Mouse (Mus musculus): ENCODE data around the gene Pla2g12b. TPM values are rescaled to one million over a fixed set of nuclear protein-coding genes. Genes with fewer than 3 reads are reported as not detected.

The Pla2g12b gene
- 12.1 and 12.9 TPM in 2 replicates for polyA plus RNA-seq (2015; fragmentation: Nextera tagmentation; extraction: Ambion mirVana)

DNA sequence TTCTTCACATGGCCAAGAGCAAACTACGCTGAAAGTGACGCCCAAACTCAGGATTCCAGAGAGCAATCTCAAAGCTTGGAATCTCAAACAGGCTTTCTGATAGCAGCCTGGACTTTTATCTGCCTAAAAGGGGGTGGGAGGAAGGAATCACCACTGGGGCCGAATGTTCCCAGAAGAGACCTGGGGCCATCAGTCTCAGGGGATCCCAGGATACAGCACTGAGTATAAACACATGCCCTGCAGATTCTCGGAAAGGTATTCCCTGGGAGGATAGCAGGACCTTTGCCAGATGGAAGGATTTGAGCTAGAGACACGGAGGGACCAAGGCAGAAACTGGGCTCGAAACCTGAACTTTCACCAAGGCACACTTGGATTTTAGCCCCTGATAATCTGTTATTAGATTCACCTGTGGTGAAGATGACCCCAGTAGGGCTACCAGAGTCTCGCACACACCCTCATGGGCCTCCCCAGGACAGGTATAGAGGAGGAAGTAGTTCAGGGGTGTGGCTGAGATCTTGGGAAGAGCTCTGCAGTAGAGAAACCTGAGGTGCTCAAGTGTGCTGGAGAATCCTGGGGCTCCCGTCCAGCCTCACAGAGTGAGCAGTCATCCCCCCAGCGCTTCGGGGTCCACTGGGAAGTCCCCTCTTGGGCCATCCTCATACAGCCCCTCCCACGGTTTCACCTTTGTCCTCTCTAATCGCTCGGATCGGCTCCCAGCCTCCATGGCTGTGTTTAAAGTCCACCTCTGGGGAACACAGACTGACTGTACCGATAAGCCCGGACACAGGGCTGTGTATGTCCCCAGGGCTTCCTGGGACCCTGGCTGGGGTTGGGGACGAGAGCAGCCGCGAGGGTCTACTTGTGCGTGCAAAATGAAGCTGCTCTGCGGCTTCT, at the start of gene Pla2g12b:
TSS of gene Pla2g12b (plus strand) at position 762 of the 894 bp plus-strand sequence.
- Histone ChIP-seq H3K27me3 (replicated peaks) (no peaks in the 10 kb centered on the region), H3K4me3 (replicated peaks) (peak within 1 kb of the TSS; percentile 8; the same call in 1 of the 2 replicates), H3K36me3 (no peaks in the 10 kb centered on the region), H3K27ac (peak within 1 kb of the TSS; percentile 40; the same call in 1 of the 2 replicates), H3K9me3 (no peaks in the 10 kb centered on the region), H3K4me2 (peak within 1 kb of the TSS; percentile 10; the same call in 1 of the 2 replicates), H3K4me1 (no peaks in the 10 kb centered on the region), H3K9ac (no peak within 1 kb of the TSS)
- peak; percentile 82 for ATAC-seq (ENCODE audit: insufficient read depth, low FRiP score, low read depth)
- WGBS: 53% methylated on average over 21 of the region's 21 CpGs

DNA sequence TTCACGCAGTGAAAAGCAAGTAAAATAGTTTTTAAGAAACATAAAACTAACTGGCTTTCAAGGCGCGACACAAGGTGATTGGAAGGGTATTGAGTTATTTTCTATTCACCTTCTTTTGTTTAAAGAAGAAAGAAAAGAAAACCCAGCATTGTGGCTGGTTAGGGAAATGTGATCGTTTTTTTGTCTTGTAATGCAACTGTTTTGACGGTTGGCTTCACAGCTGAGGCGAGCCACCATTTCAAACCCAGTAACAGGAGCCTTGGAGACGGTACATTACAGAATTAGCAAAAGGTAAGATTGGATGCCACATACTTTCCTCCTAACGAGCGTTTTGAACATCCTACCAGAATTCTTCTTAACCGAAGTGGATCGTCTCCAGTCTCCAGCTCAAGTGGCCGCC, 49.3 kb upstream of the Pla2g12b start:
- Histone ChIP-seq H3K36me3 (peaks cover 27% of the 10 kb centered on the region), H3K27ac (no peak overlapping the region)
- WGBS: 91% methylated on average over 12 of the region's 12 CpGs

DNA sequence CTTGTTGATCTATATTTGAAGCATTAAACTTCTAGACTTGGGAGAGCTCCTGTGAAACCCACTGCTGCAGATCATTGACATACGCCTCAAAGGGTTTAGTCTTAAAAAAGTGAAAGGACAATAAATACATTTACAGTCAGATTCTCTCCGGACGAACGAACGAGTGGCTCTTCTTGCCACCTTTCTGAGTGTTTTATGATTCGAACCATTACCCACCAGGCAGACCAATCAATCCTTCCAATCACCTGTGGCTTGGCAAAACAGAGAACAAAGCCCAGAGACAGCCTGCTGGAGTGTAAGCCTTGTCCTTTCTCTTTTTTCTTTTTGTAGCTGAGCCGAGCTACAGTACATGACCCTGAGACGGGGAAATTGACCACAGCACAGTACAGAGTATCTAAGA, 48.4 kb upstream of the Pla2g12b start:
- no peaks in the 10 kb centered on the region for H3K27me3 ChIP-seq (replicated peaks)
- H3K9ac ChIP-seq: no peak overlapping the region
- ATAC-seq (ENCODE audit: insufficient read depth, low FRiP score, low read depth): no peak
- H3K9me3 ChIP-seq: no peaks in the 10 kb centered on the region
- no peak overlapping the region for H3K4me3 ChIP-seq (replicated peaks)
- peaks cover 27% of the 10 kb centered on the region for H3K36me3 ChIP-seq
- 86% methylated on average over 8 of the region's 8 CpGs for WGBS
- H3K4me1 ChIP-seq: 0 out of 2 replicates have a peak, but pooled peaks cover 3% of the 10 kb centered on the region
- no peak overlapping the region for H3K4me2 ChIP-seq
- no peak overlapping the region for H3K27ac ChIP-seq

More for the DNA sequence above, 49.3 kb upstream of the Pla2g12b start:
- H3K9ac ChIP-seq: no peak overlapping the region
- 0 out of 2 replicates have a peak, but pooled peaks cover 3% of the 10 kb centered on the region for H3K4me1 ChIP-seq
- no peak overlapping the region for H3K4me3 ChIP-seq (replicated peaks)
- no peaks in the 10 kb centered on the region for H3K27me3 ChIP-seq (replicated peaks)
- no peak overlapping the region for H3K4me2 ChIP-seq
- no peak for ATAC-seq (ENCODE audit: insufficient read depth, low FRiP score, low read depth)
- H3K9me3 ChIP-seq: no peaks in the 10 kb centered on the region

DNA sequence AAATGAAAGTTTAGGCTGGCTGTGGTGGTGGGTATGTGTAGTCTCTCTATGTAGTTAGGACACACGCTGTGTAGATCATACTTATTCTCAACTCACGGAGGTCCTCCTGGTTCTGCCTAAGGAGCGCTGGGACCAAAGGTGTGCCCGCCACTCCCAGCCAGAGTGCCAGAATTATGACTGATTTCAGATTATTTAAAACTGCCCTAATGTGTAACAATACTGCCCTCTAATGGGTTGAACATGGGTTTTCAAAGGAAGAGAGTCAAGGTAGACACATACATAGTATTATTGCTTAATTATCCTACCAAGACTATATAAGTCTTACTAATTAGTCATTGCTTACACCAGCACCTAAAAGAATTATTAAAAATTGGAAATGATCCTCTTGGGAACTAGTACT, 44.7 kb upstream of the Pla2g12b start:
- Histone ChIP-seq H3K27me3 (replicated peaks) (no peaks in the 10 kb centered on the region), H3K36me3 (peaks cover 18% of the 10 kb centered on the region), H3K4me3 (replicated peaks) (no peak overlapping the region), H3K9me3 (no peaks in the 10 kb centered on the region), H3K27ac (no peak overlapping the region), H3K4me2 (no peak overlapping the region), H3K4me1 (0 out of 2 replicates have a peak, but pooled peaks cover 3% of the 10 kb centered on the region), H3K9ac (no peak overlapping the region)
- 87% methylated on average over 4 of the region's 4 CpGs for WGBS
- no peak for ATAC-seq (ENCODE audit: insufficient read depth, low FRiP score, low read depth)

DNA sequence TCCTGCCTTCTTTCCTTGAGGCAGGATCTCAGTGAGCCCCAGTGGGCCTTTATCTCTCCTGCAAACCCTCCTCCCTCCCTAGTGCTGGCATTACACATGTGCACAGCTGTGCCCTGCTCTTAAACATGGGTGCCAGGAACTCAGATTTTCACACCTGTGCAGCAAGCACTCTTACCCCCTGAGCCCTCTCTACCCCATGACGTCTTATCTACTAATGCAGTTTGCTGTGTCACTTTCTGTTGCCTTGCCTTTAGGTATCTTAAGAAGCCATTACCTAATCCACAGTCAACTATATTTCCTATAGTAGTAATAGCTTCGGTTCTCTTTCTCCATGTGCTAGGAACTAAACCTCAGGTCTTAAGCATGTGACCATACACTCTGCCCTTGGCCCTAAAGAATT, 40.3 kb upstream of the Pla2g12b start:
- 80% methylated on average over 2 of the region's 2 CpGs for WGBS
- Histone ChIP-seq H3K36me3 (peaks cover 27% of the 10 kb centered on the region), H3K4me3 (replicated peaks) (no peak overlapping the region), H3K9me3 (no peaks in the 10 kb centered on the region), H3K9ac (no peak overlapping the region), H3K4me1 (no peaks in the 10 kb centered on the region), H3K27ac (no peak overlapping the region), H3K4me2 (no peak overlapping the region), H3K27me3 (replicated peaks) (no peaks in the 10 kb centered on the region)
- no peak for ATAC-seq (ENCODE audit: insufficient read depth, low FRiP score, low read depth)

DNA sequence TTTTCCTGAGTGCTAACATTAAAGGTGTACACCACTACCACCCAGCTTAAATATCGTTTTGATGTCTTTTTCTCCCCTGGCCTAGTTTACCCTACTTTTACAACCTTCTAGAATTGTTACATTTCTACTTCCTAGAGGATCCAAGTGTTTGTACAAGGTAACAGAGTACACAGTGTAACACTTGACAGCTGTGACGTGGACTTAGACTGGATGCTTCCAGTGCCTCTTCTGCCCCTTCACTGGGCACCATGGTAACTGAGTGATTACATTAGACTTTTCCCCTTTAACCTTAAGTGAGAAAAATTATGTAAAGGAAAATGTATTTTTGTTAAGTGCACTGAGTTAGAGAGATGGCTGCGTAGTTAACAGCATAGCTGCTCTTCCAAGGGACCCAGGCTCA, 38.9 kb upstream of the Pla2g12b start:
- 77% methylated on average over 3 of the region's 3 CpGs for WGBS
- H3K36me3 ChIP-seq: peaks cover 34% of the 10 kb centered on the region

DNA sequence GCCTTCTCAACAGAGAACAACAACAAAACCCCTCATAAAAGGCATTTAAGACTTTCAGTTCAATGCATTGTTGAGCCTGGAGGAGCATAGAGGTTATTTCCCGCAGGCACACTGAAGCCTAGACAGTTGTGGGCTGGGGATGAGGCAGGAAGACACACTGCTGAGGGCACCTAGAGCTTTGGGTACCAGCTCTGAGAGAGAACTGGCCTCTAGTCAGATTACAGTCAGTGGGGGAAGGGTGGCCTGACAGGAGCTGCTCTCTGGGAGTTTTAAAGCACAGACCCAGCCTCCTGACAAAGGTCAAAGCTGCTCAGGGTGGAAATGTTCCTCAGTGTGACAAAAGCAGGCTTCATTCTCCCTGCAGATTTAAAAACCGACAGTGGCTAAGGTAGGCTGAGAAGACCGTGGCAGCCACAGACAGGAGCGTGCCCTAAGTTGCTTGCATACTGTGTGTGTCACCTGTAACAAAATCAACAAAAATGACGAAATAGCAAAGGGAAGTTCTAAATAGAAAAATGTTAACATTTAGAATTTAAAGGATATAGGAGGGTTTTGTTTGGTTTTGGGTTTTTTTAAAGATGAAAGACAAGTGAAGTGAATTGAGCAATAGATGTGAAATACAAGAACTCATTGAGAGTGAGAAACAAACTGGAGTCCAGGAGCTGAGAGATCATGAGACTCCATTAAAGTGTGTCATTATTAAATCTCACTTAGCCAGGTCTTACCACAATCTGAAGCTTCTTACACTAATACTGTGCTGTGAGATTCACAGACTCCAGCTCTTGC, 37.5 kb upstream of the Pla2g12b start:
- 82% methylated on average over 5 of the region's 5 CpGs for WGBS
- Histone ChIP-seq H3K27me3 (replicated peaks) (no peaks in the 10 kb centered on the region), H3K9ac (no peak overlapping the region), H3K27ac (no peak overlapping the region), H3K4me3 (replicated peaks) (no peak overlapping the region), H3K36me3 (peaks cover 48% of the 10 kb centered on the region), H3K4me2 (no peak overlapping the region), H3K9me3 (no peaks in the 10 kb centered on the region), H3K4me1 (no peaks in the 10 kb centered on the region)
- no peak for ATAC-seq (ENCODE audit: insufficient read depth, low FRiP score, low read depth)

More for the DNA sequence above, 38.9 kb upstream of the Pla2g12b start:
- no peak for ATAC-seq (ENCODE audit: insufficient read depth, low FRiP score, low read depth)
- H3K4me2 ChIP-seq: no peak overlapping the region
- H3K4me3 ChIP-seq (replicated peaks): no peak overlapping the region
- no peak overlapping the region for H3K27ac ChIP-seq
- H3K9ac ChIP-seq: no peak overlapping the region
- no peaks in the 10 kb centered on the region for H3K4me1 ChIP-seq
- no peaks in the 10 kb centered on the region for H3K9me3 ChIP-seq
- H3K27me3 ChIP-seq (replicated peaks): no peaks in the 10 kb centered on the region

DNA sequence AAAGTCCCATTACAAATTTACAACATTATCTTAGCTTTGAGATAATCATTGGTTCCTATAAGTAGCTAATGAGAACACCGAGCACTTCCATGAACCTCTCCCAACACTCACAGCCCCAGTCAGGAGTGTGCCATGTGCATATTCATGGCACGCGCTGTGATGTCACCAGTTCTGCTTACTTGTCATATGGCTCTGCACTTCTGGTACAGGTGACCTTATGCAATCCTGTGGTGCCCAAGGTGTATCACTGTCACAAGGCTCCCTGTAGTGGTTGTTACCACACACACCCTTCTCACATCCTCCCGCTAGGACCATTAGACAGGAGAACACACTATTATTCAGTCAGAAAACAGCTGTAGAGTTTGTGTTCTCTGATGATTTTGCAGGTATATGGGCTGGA, 36.7 kb upstream of the Pla2g12b start:
- H3K4me1 ChIP-seq: no peaks in the 10 kb centered on the region
- no peak overlapping the region for H3K27ac ChIP-seq
- H3K36me3 ChIP-seq: peaks cover 49% of the 10 kb centered on the region
- H3K9ac ChIP-seq: no peak overlapping the region
- WGBS: 96% methylated on average over 4 of the region's 4 CpGs
- H3K4me2 ChIP-seq: no peak overlapping the region
- no peak for ATAC-seq (ENCODE audit: insufficient read depth, low FRiP score, low read depth)
- H3K9me3 ChIP-seq: no peaks in the 10 kb centered on the region
- no peaks in the 10 kb centered on the region for H3K27me3 ChIP-seq (replicated peaks)
- no peak overlapping the region for H3K4me3 ChIP-seq (replicated peaks)

DNA sequence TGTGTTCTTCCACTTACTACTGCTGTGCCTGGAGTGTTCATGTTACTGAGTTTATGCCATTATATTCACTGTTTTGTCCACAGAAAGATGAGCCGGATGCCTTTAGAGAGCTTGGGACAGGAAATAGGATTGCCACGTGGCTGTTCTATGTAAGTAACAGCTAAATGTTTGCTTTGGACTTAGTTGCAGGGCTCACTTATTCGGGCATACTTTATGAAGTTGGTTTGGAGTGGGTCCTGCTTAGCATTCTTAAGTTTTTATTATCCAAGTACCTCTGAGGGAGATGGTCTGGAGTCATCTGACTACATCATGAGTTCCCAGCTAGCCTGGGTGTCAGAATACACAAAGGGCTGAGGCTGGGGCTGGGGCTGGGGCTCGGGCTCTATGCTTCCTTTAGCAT, 36.3 kb upstream of the Pla2g12b start:
- Histone ChIP-seq H3K4me1 (no peaks in the 10 kb centered on the region), H3K27ac (no peak overlapping the region), H3K36me3 (peaks cover 47% of the 10 kb centered on the region), H3K9ac (no peak overlapping the region), H3K9me3 (no peaks in the 10 kb centered on the region), H3K4me3 (replicated peaks) (no peak overlapping the region), H3K4me2 (no peak overlapping the region), H3K27me3 (replicated peaks) (no peaks in the 10 kb centered on the region)
- no peak for ATAC-seq (ENCODE audit: insufficient read depth, low FRiP score, low read depth)
- WGBS: 64% methylated on average over 4 of the region's 4 CpGs

DNA sequence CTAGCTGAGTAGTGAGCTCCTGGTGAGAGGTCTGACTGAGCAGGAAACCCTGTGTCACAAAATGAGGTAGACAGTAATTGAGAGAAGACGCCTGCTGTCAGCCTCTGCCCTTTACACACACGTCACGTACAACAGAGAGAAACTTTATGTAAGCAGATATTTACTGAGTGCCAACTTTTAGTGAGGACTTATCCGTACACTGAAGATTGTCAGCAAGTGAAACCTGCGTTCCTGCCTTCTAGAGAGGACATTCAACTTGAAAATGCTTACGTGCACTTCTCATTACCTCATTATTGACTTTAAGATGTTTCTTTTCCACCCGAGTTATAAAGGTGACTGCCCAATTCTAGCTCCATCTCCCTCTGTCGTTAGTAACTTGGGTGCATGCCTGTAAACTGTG, 34.7 kb upstream of the Pla2g12b start:
- H3K36me3 ChIP-seq: peaks cover 47% of the 10 kb centered on the region
- H3K4me3 ChIP-seq (replicated peaks): no peak overlapping the region

DNA sequence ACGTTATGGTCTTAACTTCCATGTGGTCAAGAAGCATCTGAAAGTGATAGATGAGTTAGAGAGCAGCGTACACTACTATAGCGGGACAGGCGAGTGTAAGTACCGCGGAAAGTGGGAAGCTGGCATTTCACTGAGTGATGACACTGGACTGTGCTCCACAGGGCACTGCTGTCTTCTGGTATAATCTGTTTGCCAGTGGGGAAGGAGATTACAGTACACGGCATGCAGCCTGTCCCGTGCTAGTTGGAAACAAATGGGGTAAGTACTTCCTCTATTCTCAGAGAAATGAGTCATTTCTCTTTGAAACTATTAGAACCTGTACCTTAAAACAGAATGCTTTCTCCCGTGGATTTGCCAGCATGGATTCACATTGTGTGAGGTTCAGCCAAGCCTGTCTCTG, 34.0 kb upstream of the Pla2g12b start:
- ATAC-seq (ENCODE audit: insufficient read depth, low FRiP score, low read depth): no peak
- no peaks in the 10 kb centered on the region for H3K27me3 ChIP-seq (replicated peaks)
- H3K4me3 ChIP-seq (replicated peaks): no peak overlapping the region
- no peaks in the 10 kb centered on the region for H3K4me1 ChIP-seq
- WGBS: 87% methylated on average over 9 of the region's 9 CpGs
- H3K9me3 ChIP-seq: no peaks in the 10 kb centered on the region
- H3K36me3 ChIP-seq: peaks cover 41% of the 10 kb centered on the region
- H3K9ac ChIP-seq: no peak overlapping the region
- H3K4me2 ChIP-seq: no peak overlapping the region
- no peak overlapping the region for H3K27ac ChIP-seq

More for the DNA sequence above, 34.7 kb upstream of the Pla2g12b start:
- H3K4me2 ChIP-seq: no peak overlapping the region
- ATAC-seq (ENCODE audit: insufficient read depth, low FRiP score, low read depth): no peak
- 85% methylated on average over 8 of the region's 8 CpGs for WGBS
- H3K9ac ChIP-seq: no peak overlapping the region
- no peak overlapping the region for H3K27ac ChIP-seq
- no peaks in the 10 kb centered on the region for H3K27me3 ChIP-seq (replicated peaks)
- no peaks in the 10 kb centered on the region for H3K4me1 ChIP-seq
- no peaks in the 10 kb centered on the region for H3K9me3 ChIP-seq

DNA sequence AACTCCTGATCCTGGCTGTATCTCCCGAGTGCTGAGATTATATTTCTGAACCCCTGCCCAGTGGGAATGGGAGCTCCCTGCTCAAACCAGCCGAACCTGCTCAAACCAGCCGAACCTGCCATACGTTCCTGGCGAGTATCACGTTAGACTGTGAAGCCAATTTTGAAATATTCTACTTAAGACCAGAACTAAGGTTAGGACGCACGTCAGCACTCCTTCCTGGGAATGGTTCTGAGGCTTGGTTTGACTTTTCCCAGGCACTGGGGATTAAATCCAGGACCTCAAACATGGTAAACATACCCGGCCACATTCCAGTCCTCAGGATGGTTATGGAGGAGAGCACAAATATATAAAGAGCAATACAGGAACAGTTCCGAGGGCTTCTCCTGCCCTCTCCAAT, 25.6 kb upstream of the Pla2g12b start:
- H3K9ac ChIP-seq: no peak overlapping the region
- no peaks in the 10 kb centered on the region for H3K27me3 ChIP-seq (replicated peaks)
- WGBS: 69% methylated on average over 10 of the region's 10 CpGs
- no peak overlapping the region for H3K4me3 ChIP-seq (replicated peaks)
- no peaks in the 10 kb centered on the region for H3K9me3 ChIP-seq
- no peaks in the 10 kb centered on the region; the same call in 1 of the 2 replicates for H3K36me3 ChIP-seq
- H3K27ac ChIP-seq: no peak overlapping the region
- no peaks in the 10 kb centered on the region for H3K4me1 ChIP-seq
- no peak overlapping the region for H3K4me2 ChIP-seq
- ATAC-seq (ENCODE audit: insufficient read depth, low FRiP score, low read depth): no peak; the same call in 1 of the 2 replicates
